Mouse (Mus musculus) cortical plate, adult 2 months (tissue): Measurements from ENCODE around the gene Olfr521. TPM values are rescaled to one million over a fixed set of nuclear protein-coding genes. Genes with fewer than 3 reads are reported as not detected.
"Not testable (repeated sequence)": the region's sequence is repeated elsewhere in the genome, so short reads cannot be mapped to it uniquely, and the experiment has no call there.

Experiments used
- H3K27ac ChIP-seq: fragments of 200-500 bp; 2 replicates; pipeline ENCODE4 v1.5.1; 2012; ENCODE audit warnings: low read length, control low read depth, inconsistent platforms; ENCODE audit not compliant: insufficient read depth
- H3K4me1 ChIP-seq: fragments of 200-500 bp; 2 replicates; pipeline ENCODE4 v1.6.1; 2011; ENCODE audit warnings: low read length; ENCODE audit not compliant: control insufficient read depth, insufficient read depth
- H3K4me3 ChIP-seq: fragments of 200-500 bp; 2 replicates; pipeline ENCODE4 v1.5.1; 2011; ENCODE audit warnings: mild to moderate bottlenecking, low read length, control low read depth; ENCODE audit not compliant: insufficient read depth
- CTCF ChIP-seq: fragments of 200-500 bp; IDR thresholded peaks from 2 replicates; pipeline ENCODE4 v1.5.1; 2011; ENCODE audit warnings: mild to moderate bottlenecking, control low read depth, low read length; ENCODE audit not compliant: insufficient read depth; ENCODE audit errors: extremely low read depth
- POLR2A ChIP-seq: fragments of 200-500 bp; IDR thresholded peaks from 2 replicates; pipeline ENCODE4 v1.6.1; 2011; ENCODE audit warnings: mild to moderate bottlenecking, low read length, control low read depth; ENCODE audit not compliant: insufficient read depth; ENCODE audit errors: extremely low read depth
- polyA plus RNA-seq: library from polyadenylated mRNA; depleted of rRNA; stranded (reverse); fragments of >200 nt; gene quantifications from 2 replicates; pipeline ENCODE4 v1.2.3, GENCODE M21; 2012

The Olfr521 gene
- polyA plus RNA-seq, 1 experiment = not detected

DNA sequence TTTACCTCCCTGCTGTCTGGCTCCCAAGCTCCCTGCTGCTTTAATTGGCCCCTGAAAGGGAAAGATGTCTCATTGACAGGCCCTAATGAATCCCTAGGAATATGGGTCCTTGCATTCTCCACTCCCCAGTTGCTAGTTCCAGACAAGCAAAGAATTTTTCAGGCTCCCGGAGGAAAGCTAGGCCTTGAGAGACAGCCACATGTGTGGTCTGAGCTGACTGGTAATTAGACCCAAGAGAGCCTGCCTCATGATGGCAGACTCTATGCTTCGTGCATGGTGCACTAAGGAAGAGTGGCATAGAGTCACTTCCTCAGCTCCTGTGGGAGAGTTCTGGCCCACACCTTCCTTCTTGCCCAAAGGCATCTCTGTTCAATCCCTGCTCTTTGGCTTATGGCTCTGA, 24.6 kb downstream of the Olfr521 start:
- Histone ChIP-seq H3K4me1 (no peaks in the 10 kb centered on the region), H3K4me3 (no peak overlapping the region), H3K27ac (no peak overlapping the region)
- TF ChIP-seq POLR2A (no peak), CTCF (no peak)

DNA sequence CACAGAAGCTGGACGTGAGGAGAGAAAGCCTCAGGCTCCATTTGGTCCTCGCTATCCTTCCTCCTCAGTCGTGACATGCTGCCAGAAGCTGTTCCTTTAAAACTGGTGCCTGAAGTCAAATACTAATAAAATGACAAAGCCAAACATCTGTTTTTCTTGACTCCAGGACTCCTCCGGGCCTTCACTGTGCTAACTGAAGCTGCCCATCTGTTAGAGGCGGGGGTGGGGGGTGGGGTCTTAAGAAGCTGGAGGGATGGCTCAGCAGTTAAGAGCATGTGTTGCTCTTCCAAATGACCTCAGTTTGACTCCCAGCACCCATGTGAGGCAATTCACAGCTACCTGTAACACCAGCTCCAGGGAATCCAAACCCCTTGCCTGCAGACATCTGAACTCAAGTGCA, 25.3 kb downstream of the Olfr521 start:
- TF ChIP-seq CTCF (no peak), POLR2A (no peak)
- Histone ChIP-seq H3K4me1 (no peaks in the 10 kb centered on the region), H3K4me3 (no peak overlapping the region), H3K27ac (no peak overlapping the region)

- H3K4me1 ChIP-seq = no peaks in the 10 kb centered on the region
- TF ChIP-seq POLR2A = no peak
- TF ChIP-seq CTCF = no peak
- no peak overlapping the region for H3K27ac ChIP-seq
- no peak overlapping the region for H3K4me3 ChIP-seq
These were observed 27.5 kb downstream of the Olfr521 start for GRCm38 (mm10) chr7:99790816-99791215.

DNA sequence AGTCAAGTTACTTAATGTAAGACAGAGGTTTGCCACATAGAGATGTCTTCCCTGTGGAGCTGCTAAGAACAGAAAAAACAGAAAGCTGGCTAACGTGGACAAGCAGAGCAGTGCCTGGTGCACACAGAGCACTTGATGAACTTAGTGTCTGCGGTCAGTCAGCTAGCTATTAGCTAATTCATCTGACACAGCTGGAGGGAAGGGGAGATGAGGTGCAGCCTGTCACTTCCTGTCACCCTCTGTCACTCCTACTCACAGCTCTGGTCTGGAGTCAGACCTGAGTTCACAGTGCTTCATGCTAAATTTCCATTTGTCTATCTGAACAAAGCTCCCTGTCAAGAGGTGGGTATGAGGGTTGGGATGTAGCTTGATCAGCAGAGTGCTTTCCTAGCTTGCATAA, 30.8 kb downstream of the Olfr521 start:
- H3K4me3 ChIP-seq = no peak overlapping the region
- TF ChIP-seq POLR2A = no peak
- no peak for TF ChIP-seq CTCF
- no peak overlapping the region for H3K27ac ChIP-seq
- H3K4me1 ChIP-seq = no peaks in the 10 kb centered on the region

DNA sequence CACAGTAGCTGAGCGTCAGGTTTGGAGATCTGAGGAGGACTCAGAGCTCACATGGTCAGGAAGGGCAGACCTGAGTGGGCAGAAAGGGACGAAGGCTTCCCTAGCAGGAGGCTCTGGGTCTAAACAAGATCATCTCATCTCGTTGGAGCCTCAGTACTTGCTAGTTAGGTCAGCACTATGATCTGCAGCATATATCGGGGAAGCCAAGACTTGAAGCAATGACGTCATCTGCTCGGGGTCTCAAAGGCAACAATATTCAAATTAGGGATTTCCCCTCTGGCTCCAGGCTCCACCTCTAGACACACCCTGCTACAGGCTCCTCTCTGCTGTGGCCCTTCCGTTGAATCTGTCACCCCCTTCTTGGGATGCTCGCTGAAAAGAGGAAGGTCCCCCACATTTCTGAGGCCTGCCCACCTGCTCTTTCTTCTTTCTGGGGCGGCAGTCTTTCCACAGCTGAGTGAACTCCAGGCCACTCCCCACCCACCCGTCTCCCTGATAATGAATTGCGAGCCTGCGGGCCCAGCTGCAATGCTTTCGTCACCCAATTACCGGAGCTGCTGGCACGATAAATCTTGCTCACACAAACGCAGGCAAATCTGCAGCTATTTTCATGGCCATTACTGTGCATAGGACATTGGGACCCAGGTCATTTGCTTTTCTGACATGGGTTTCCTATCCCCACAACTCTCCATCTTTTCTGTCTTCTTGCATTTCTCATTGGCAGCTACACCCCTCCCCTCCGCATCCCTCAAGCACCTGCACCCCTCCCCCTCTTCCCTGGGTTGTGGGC, 32.1 kb downstream of the Olfr521 start:
- Histone ChIP-seq H3K27ac (no peak overlapping the region), H3K4me3 (no peak overlapping the region), H3K4me1 (no peaks in the 10 kb centered on the region)
- TF ChIP-seq CTCF (no peak), POLR2A (no peak)

GRCm38 (mm10) chr7:99796471-99796870, 33.2 kb downstream of the Olfr521 start:
- TF ChIP-seq POLR2A (no peak), CTCF (no peak)
- H3K4me3 ChIP-seq = no peak overlapping the region
- no peaks in the 10 kb centered on the region for H3K4me1 ChIP-seq
- no peak overlapping the region for H3K27ac ChIP-seq

GRCm38 (mm10) chr7:99797261-99797660, 34.0 kb downstream of the Olfr521 start:
- Histone ChIP-seq H3K27ac (no peak overlapping the region), H3K4me3 (no peak overlapping the region), H3K4me1 (no peaks in the 10 kb centered on the region)
- TF ChIP-seq POLR2A (no peak), CTCF (no peak)

- TF ChIP-seq CTCF = peak; percentile 79
- no peak for TF ChIP-seq POLR2A
- H3K27ac ChIP-seq = no peak overlapping the region
- H3K4me3 ChIP-seq = no peak overlapping the region
- no peaks in the 10 kb centered on the region for H3K4me1 ChIP-seq
These were observed 34.8 kb downstream of the Olfr521 start for GRCm38 (mm10) chr7:99797911-99798647.

- no peak overlapping the region for H3K27ac ChIP-seq
- no peak overlapping the region for H3K4me3 ChIP-seq
- no peak for TF ChIP-seq CTCF
- no peak for TF ChIP-seq POLR2A
- H3K4me1 ChIP-seq = no peaks in the 10 kb centered on the region
These were observed 35.8 kb downstream of the Olfr521 start for GRCm38 (mm10) chr7:99799118-99799517.

GRCm38 (mm10) chr7:99803535-99803934, 40.2 kb downstream of the Olfr521 start:
- TF ChIP-seq CTCF = no peak
- no peak for TF ChIP-seq POLR2A
- Histone ChIP-seq H3K4me1 (no peaks in the 10 kb centered on the region), H3K27ac (no peak overlapping the region), H3K4me3 (no peak overlapping the region)

- H3K27ac ChIP-seq, H3K4me3 ChIP-seq, H3K4me1 ChIP-seq: not testable (repeated sequence)
These were observed 40.7 kb downstream of the Olfr521 start for GRCm38 (mm10) chr7:99804033-99804432.
